Mouse (Mus musculus): Measurements from ENCODE around the gene Loxl1.

Loxl1 gene

GRCm38 (mm10) chr9:58311191-58311910 is 1.6 kb downstream of the Loxl1 start:
- peak; percentile 35 for DNase-seq

- peak; percentile 61 for DNase-seq
Measured at GRCm38 (mm10) chr9:58310043-58310660, 2.8 kb downstream of the Loxl1 start.

- peak; percentile 64 for DNase-seq
Measured at GRCm38 (mm10) chr9:58308395-58308794, 4.6 kb downstream of the Loxl1 start.

GRCm38 (mm10) chr9:58305686-58306085 is 7.3 kb downstream of the Loxl1 start:
- peak; percentile 28 for DNase-seq

GRCm38 (mm10) chr9:58303599-58304271 is 9.3 kb downstream of the Loxl1 start:
- DNase-seq = peak; percentile 42

GRCm38 (mm10) chr9:58303115-58303514 is 9.9 kb downstream of the Loxl1 start:
- DNase-seq = peak; percentile 22

- DNase-seq = no peak
Measured at GRCm38 (mm10) chr9:58299356-58299799, 13.6 kb downstream of the Loxl1 start.

GRCm38 (mm10) chr9:58297961-58298477 is 15.0 kb downstream of the Loxl1 start:
- no peak for DNase-seq

- DNase-seq = no peak
Measured at GRCm38 (mm10) chr9:58297065-58297464, 15.9 kb downstream of the Loxl1 start.

- peak; percentile 63 for DNase-seq
Measured at GRCm38 (mm10) chr9:58295766-58296361, 17.1 kb downstream of the Loxl1 start.

GRCm38 (mm10) chr9:58295345-58295744 is 17.6 kb downstream of the Loxl1 start:
- DNase-seq = no peak

- DNase-seq = no peak
Measured at GRCm38 (mm10) chr9:58294527-58294926, 18.5 kb downstream of the Loxl1 start.

GRCm38 (mm10) chr9:58289901-58290300 is 23.1 kb downstream of the Loxl1 start:
- DNase-seq = no peak

GRCm38 (mm10) chr9:58289090-58289489 is 23.9 kb downstream of the Loxl1 start:
- DNase-seq = no peak

GRCm38 (mm10) chr9:58283431-58283830 is 29.6 kb downstream of the Loxl1 start:
- DNase-seq = no peak

- DNase-seq = peak; percentile 50
Measured at GRCm38 (mm10) chr9:58281597-58281996, 31.4 kb downstream of the Loxl1 start.

- peak; percentile 75 for DNase-seq
Measured at GRCm38 (mm10) chr9:58280259-58281109, 32.5 kb downstream of the Loxl1 start.

- DNase-seq = no peak
Measured at GRCm38 (mm10) chr9:58279780-58280179, 33.2 kb downstream of the Loxl1 start.

- DNase-seq = no peak
Measured at GRCm38 (mm10) chr9:58278821-58279723, 33.9 kb downstream of the Loxl1 start.

GRCm38 (mm10) chr9:58278313-58278712 is 34.7 kb downstream of the Loxl1 start:
- no peak for DNase-seq

GRCm38 (mm10) chr9:58276346-58276745 is 36.6 kb downstream of the Loxl1 start:
- DNase-seq = no peak
